Mouse (Mus musculus) right cerebral cortex, postnatal 14 days (tissue): ENCODE measurements around the gene Olfr703.

Experiments
- DNase-seq: peaks from one replicate; pipeline ENCODE4 v3.0.0; 2022

Olfr703 gene

DNA sequence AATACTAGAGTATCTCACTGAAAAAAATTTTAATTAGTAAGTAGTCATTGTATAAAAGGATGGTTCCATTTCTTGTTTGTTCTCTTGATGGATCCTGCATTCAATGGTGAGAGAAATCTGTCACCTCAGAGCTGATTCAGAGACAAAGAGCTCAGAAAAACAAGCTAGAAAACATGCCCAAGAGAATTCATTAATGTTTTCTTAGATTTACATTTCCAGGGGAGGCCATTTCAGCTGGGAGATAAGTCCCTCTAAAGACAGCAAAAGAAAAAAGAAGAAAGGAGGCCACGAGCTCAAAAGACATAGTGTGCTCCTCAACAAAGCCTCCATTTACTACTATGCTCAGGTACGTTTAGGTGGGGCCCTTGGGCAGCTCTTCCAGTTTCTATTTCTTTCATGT, at the start of gene Olfr703:
TSS of gene Olfr703 (plus strand) at position 301 of the 400 bp plus-strand sequence.
- DNase-seq, result no peak

DNA sequence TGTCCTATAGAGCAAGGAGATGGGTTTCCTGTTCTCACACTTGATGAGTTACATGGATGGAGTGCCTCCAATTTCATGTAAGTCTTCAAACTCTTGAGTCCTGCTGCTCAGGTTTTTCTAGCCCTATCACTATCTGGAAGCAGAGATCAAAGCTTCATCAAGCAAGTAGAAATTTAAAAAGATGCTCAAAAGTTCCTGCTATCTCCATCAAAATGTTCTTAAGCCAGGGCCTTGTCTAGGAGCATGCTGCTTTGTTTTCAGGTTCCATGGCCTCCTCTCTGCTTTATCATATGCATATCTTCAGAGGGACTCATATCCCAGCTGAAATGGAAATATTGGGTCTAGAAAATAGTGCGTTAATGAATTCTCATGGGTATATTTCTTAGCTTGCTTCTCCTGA, 34.4 kb upstream of the Olfr703 start, which contains the start of gene Olfr700:
TSS of gene Olfr700 (minus strand) at position 101 of the 400 bp plus-strand sequence.
- DNase-seq, result no peak

DNA sequence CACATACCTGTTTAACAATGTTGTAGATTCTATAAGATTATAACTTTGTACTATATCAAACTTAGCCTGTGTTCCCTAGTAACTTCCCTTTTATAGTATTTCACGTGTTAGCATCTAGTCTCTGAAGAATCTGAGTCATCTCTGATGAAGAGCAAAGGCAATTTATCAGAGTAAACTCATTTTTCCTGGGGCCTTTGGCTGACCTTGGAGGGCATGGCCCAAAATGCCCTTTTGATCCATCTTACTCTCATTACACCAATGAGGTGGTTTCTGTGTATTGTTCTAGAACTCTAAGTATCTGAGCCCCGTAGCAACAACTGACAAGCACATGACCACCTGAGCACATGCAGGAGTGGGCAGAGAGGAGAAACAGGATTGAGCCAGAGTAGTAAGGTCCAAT, 29.3 kb upstream of the Olfr703 start, which contains the start of gene Olfr701:
TSS of gene Olfr701 (plus strand) at position 301 of the 400 bp plus-strand sequence.
- DNase-seq, result no peak

DNA sequence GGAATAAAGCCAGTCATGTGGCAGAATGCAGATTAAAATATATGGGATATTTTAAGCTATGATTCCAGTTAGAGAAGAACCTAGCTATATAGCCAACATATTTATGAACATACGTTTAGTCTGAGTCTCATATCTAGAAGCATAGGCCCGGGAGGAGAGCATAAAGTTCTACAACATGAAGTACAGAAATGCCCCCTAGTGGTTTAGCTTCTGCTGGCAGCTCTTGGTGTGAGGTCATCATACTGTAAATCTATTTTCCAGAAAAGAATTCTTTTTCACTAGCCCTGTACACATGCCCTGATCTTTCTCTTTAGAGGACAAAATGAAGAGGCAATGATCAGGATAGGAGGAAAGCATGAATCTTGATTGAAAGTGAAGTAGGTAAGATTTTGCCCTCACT, 27.4 kb upstream of the Olfr703 start:
- no peak for DNase-seq

DNA sequence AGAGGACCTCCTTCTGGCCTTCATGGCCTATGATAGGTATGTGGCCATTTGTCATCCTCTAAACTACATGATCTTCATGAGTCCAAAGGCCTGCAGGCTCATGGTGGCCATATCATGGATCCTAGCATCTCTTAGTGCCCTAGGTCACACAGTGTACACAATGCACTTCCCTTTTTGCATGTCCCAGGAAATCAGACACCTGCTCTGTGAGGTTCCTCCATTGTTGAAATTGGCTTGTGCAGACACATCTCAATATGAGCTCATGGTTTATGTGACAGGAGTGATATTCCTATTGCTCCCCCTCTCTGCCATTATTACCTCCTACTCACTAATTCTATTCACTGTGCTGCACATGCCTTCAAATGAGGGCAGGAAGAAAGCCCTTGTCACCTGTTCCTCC, 24.7 kb upstream of the Olfr703 start:
- no peak for DNase-seq

- DNase-seq, result no peak
These were observed 9.4 kb upstream of the Olfr703 start, which contains the start of gene Olfr702 for GRCm38 (mm10) chr7:106833793-106834192. TSS of gene Olfr702 (minus strand) at chr7:106833893.

DNA sequence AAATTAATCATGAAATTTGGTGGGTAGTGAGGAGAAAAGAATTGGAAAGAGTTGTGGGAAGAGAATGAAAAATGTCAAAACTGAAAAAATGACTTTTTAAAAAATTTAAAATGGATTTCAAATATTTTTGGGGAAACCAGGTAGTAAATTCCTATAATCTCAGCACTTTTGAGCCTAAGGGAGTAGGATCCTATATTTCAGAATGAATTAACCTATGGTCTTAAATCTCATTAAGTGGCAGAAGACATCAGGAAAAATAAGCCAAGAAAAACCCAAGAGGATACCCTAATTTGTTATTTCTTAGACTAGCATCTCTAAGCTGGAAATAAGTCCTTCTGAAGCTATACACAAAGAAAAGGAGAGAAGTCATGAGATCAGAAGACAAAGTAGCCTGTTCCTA, 19.7 kb downstream of the Olfr703 start, which contains the start of gene Olfr704:
TSS of gene Olfr704 (plus strand) at position 301 of the 400 bp plus-strand sequence.
- DNase-seq, result no peak

- DNase-seq, result no peak
These were observed 33.6 kb downstream of the Olfr703 start, which contains the start of gene Olfr705 for GRCm38 (mm10) chr7:106876791-106877190. TSS of gene Olfr705 (minus strand) at chr7:106876891.

DNA sequence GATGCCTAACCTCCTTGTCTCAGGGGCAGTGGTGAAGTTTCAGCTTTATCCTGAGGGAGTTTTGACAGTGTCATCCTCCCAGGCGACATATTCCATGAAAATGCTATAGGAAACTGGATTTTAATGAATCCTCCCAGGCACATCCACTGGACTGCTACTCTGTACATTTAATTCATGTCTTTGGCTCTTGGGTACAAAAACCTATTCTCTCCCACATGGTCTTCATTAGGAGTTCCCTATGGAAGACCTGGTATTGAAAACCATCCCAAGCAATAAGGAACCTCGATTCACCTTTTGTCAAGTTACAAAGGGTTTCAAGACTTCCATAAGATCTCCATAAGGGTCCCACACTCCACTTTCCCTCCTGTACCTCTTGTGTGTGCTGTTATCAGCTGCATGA, 44.9 kb downstream of the Olfr703 start, which contains the start of gene Olfr706:
TSS of gene Olfr706 (minus strand) at position 101 of the 400 bp plus-strand sequence.
- DNase-seq, result no peak
